14 mouse cellular contexts compared by ENCODE assay signal in the genomic region with DNA sequence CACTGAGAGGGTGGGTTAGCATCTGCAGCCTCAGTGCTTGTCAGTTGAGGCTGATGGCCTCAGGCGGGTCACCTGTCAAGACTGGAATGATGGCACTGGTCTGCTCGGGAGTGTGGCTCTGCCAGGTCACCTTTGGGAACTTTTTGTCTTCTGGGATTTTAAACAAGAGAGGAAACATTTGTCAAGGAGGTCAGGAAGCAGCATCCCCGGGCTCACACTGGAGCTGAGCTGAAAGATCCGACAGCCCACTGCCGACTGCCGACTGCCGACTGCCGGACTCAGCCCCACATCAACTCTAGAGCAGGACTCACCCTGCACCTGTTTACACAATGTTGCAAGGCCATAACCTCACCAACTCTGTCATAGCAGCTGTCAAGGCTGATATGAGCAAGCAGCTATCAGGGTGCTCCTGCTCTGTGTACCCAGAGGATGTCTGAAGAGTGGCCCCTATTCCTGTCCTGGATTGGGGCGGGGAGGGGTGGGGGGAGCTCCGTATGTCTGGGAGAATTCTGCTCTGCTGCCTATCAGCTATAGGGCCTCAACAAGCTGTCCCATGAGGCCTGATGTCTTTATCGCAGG. TPM values are rescaled to one million over a fixed set of nuclear protein-coding genes. Genes with fewer than 3 reads are reported as not detected.
DNase-seq lines count a peak whose midpoint lies in the region; ATAC-seq and TF ChIP-seq lines count a peak whose summit lies in the region.
"Had no signal": no experiment of that assay in that cellular context is flagged by ENCODE, and none has a peak within 500 bp of the region (broad histone marks: within the 10 kb centered on the region; RNA-seq: fewer than 3 reads in every experiment).

No protein-coding gene starts in this region.

- peak overlapping the region; percentile 32; the same call in 1 of the 2 replicates for H3K9ac ChIP-seq in heart, embryonic 15.5 days
- H3K9ac ChIP-seq in intestine, embryonic 14.5 days (ENCODE audit: low read length) = no peak overlapping the region
- no peak overlapping the region for H3K9ac ChIP-seq in intestine, postnatal 0 days (ENCODE audit: low read depth, low read length)
- no peak overlapping the region for H3K9ac ChIP-seq in liver, embryonic 14.5 days (replicated peaks)
- H3K9ac ChIP-seq: embryonic facial prominence, embryonic 12.5 days; limb, embryonic 15.5 days had no signal

- intact Hi-C loops in heart, postnatal 10 days (cut with DNase I) = no loop called here

- H3K4me3 ChIP-seq in heart, embryonic 15.5 days = no peak overlapping the region
- no peak overlapping the region for H3K4me3 ChIP-seq in intestine, embryonic 14.5 days (ENCODE audit: low read depth, low read length)
- no peak overlapping the region for H3K4me3 ChIP-seq in intestine, postnatal 0 days (ENCODE audit: low read depth, low read length)
- no peak overlapping the region for H3K4me3 ChIP-seq in liver, embryonic 14.5 days (ENCODE audit: insufficient read depth in 1 of 2, low read depth in 2 of 2, low read length in 2 of 2)
- H3K4me3 ChIP-seq: embryonic facial prominence, embryonic 12.5 days; limb, embryonic 15.5 days; megakaryocyte, embryonic 14.5 days had no signal

- no peaks in the 10 kb centered on the region for H3K36me3 ChIP-seq in heart, embryonic 15.5 days
- H3K36me3 ChIP-seq in intestine, embryonic 14.5 days (ENCODE audit: control insufficient read depth, insufficient read depth, low read length) = no peaks in the 10 kb centered on the region
- H3K36me3 ChIP-seq in intestine, postnatal 0 days (ENCODE audit: control insufficient read depth, insufficient read depth) = no peaks in the 10 kb centered on the region
- no peaks in the 10 kb centered on the region for H3K36me3 ChIP-seq in liver, embryonic 14.5 days (replicated peaks; ENCODE audit: control insufficient read depth, insufficient read depth, low read depth)
- H3K36me3 ChIP-seq: embryonic facial prominence, embryonic 12.5 days; limb, embryonic 15.5 days had no signal

- no peaks in the 10 kb centered on the region for H3K9me3 ChIP-seq in heart, embryonic 15.5 days (replicated peaks)
- no peaks in the 10 kb centered on the region for H3K9me3 ChIP-seq in intestine, embryonic 14.5 days (ENCODE audit: control insufficient read depth, low read length)
- H3K9me3 ChIP-seq in intestine, postnatal 0 days (ENCODE audit: control insufficient read depth) = no peaks in the 10 kb centered on the region
- no peaks in the 10 kb centered on the region for H3K9me3 ChIP-seq in liver, embryonic 14.5 days (ENCODE audit: control insufficient read depth, low read length)
- H3K9me3 ChIP-seq: embryonic facial prominence, embryonic 12.5 days; limb, embryonic 15.5 days had no signal

- DNase-seq in heart, postnatal 10 days = no peak
- no peak for DNase-seq in intestine, embryonic 14.5 days (ENCODE audit: low spot score)
- DNase-seq in liver, embryonic 14.5 days (ENCODE audit: low read depth in 3 of 3, low spot score in 3 of 3) = no peak
- DNase-seq in adrenal gland, postnatal 10 days = no peak
- no peak for DNase-seq in spleen, adult 12 weeks (ENCODE audit: low spot score)
- DNase-seq: cerebellum, postnatal 25 days; layer of hippocampus, postnatal 36 days; thymus, postnatal 14 days had no signal

- 19% methylated on average over 11 of the region's 11 CpGs for WGBS in heart, embryonic 15.5 days
- 18% methylated on average over 11 of the region's 11 CpGs for WGBS in intestine, embryonic 14.5 days
- 22% methylated on average over 11 of the region's 11 CpGs for WGBS in intestine, postnatal 0 days
- 49% methylated on average over 11 of the region's 11 CpGs for WGBS in liver, embryonic 14.5 days (ENCODE audit: insufficient replicate concordance)

- no peaks in the 10 kb centered on the region for H3K27me3 ChIP-seq in heart, embryonic 15.5 days
- H3K27me3 ChIP-seq in intestine, embryonic 14.5 days (replicated peaks; ENCODE audit: control insufficient read depth, insufficient read depth, low read length) = no peaks in the 10 kb centered on the region
- no peaks in the 10 kb centered on the region for H3K27me3 ChIP-seq in intestine, postnatal 0 days (replicated peaks; ENCODE audit: control insufficient read depth, insufficient read depth, low read length)
- H3K27me3 ChIP-seq in liver, embryonic 14.5 days (ENCODE audit: control insufficient read depth, insufficient read depth, low read length) = no peaks in the 10 kb centered on the region
- H3K27me3 ChIP-seq: limb, embryonic 15.5 days; megakaryocyte, embryonic 14.5 days had no signal

- no peak for TF ChIP-seq CTCF in intestine, postnatal 0 days (IDR thresholded peaks at IDR 0.05; ENCODE audit: low read depth)
- no peak; the same call in 1 of the 2 replicates for TF ChIP-seq CTCF in liver, embryonic 14.5 days (IDR thresholded peaks at IDR 0.05; ENCODE audit: low read depth)

- no peak for TF ChIP-seq EP300 in liver, embryonic 14.5 days (IDR thresholded peaks at IDR 0.05; ENCODE audit: low read depth)

- H3K4me2 ChIP-seq in heart, embryonic 15.5 days = peak overlapping the region; percentile 17; the same call in 1 of the 2 replicates
- H3K4me2 ChIP-seq in intestine, embryonic 14.5 days (ENCODE audit: low read length) = no peak overlapping the region
- H3K4me2 ChIP-seq in intestine, postnatal 0 days (replicated peaks; ENCODE audit: low read depth) = 0 out of 2 replicates have a peak overlapping the region, but pooled peaks have one; percentile 3
- no peak overlapping the region for H3K4me2 ChIP-seq in liver, embryonic 14.5 days (ENCODE audit: low read depth)
- H3K4me2 ChIP-seq: embryonic facial prominence, embryonic 12.5 days; limb, embryonic 15.5 days had no signal

- peaks cover 57% of the 10 kb centered on the region for H3K4me1 ChIP-seq in heart, embryonic 15.5 days (replicated peaks)
- H3K4me1 ChIP-seq in intestine, embryonic 14.5 days (replicated peaks; ENCODE audit: control insufficient read depth, insufficient read depth, low read length) = peaks cover 6% of the 10 kb centered on the region
- peaks cover 6% of the 10 kb centered on the region for H3K4me1 ChIP-seq in intestine, postnatal 0 days (replicated peaks; ENCODE audit: control insufficient read depth, insufficient read depth, low read length)
- H3K4me1 ChIP-seq in liver, embryonic 14.5 days (replicated peaks; ENCODE audit: control insufficient read depth in 2 of 2, insufficient read depth in 2 of 2, low read length in 1 of 2) = peaks cover 0 to 10% of the 10 kb centered on the region in 2 experiments; a peak in 2 of 4 replicates
- H3K4me1 ChIP-seq: embryonic facial prominence, embryonic 12.5 days; limb, embryonic 15.5 days had no signal

- peak overlapping the region; percentile 86 for H3K27ac ChIP-seq in heart, embryonic 15.5 days
- no peak overlapping the region for H3K27ac ChIP-seq in intestine, embryonic 14.5 days (ENCODE audit: low read depth)
- H3K27ac ChIP-seq in intestine, postnatal 0 days (ENCODE audit: low read depth, low read length) = no peak overlapping the region
- H3K27ac ChIP-seq in liver, embryonic 14.5 days = no peak overlapping the region
- H3K27ac ChIP-seq: embryonic facial prominence, embryonic 12.5 days; limb, embryonic 15.5 days had no signal

- peak; percentile 84 for ATAC-seq in heart, embryonic 15.5 days (replicated peaks; ENCODE audit: insufficient number of reproducible peaks, insufficient read depth, low FRiP score, low read depth)
- peak; percentile 76 for ATAC-seq in intestine, embryonic 14.5 days (replicated peaks; ENCODE audit: low FRiP score, low TSS enrichment, low read depth)
- ATAC-seq in intestine, postnatal 0 days = peak; percentile 86
- ATAC-seq in liver, embryonic 14.5 days (ENCODE audit: insufficient read depth) = peak; percentile 81
- ATAC-seq: CD4-positive, CD25-positive, alpha-beta regulatory T cell, adult 4 months had no signal

RNA-seq across cellular contexts. Expression of a gene that starts 33.9 kb away (rescaled TPM):
- 136 and 149 TPM in 2 replicates for polyA plus RNA-seq in heart, embryonic 15.5 days (2015; fragmentation: Nextera tagmentation; extraction: Ambion mirVana)
- 100 to 1,000 TPM; 172 to 186 TPM for total RNA-seq in heart, postnatal 10 days (2021)
- 60.4 and 65.3 TPM in 2 replicates for polyA plus RNA-seq in intestine, embryonic 14.5 days (2014; fragmentation: Nextera tagmentation; extraction: Ambion mirVana)
- polyA plus RNA-seq in intestine, postnatal 0 days (2015; fragmentation: Nextera tagmentation; extraction: Ambion mirVana) = 79.2 and 85.3 TPM in 2 replicates
- polyA plus RNA-seq in liver, embryonic 14.5 days (2012; rRNA removed) = 4.6 and 9.4 TPM in 2 replicates
- polyA plus RNA-seq in liver, embryonic 14.5 days (2014; fragmentation: Nextera tagmentation; extraction: Ambion mirVana) = 10.0 and 12.5 TPM in 2 replicates
- 10 to 100 TPM; 42.7 to 57.2 TPM for total RNA-seq in adrenal gland, postnatal 10 days (2021)

Comparison
In these comparisons a context has a peak if more than half of its experiments do, and no peak if none do; other contexts are left out.
1. H3K4me2 ChIP-seq: peak in heart, embryonic 15.5 days (single experiment) and intestine, postnatal 0 days (single experiment); none in intestine, embryonic 14.5 days (single experiment) and liver, embryonic 14.5 days (single experiment).
2. Peak in every context shown above with its lines, with median percentiles within 50 percentile points of each other: ATAC-seq.